In the genomic region with DNA sequence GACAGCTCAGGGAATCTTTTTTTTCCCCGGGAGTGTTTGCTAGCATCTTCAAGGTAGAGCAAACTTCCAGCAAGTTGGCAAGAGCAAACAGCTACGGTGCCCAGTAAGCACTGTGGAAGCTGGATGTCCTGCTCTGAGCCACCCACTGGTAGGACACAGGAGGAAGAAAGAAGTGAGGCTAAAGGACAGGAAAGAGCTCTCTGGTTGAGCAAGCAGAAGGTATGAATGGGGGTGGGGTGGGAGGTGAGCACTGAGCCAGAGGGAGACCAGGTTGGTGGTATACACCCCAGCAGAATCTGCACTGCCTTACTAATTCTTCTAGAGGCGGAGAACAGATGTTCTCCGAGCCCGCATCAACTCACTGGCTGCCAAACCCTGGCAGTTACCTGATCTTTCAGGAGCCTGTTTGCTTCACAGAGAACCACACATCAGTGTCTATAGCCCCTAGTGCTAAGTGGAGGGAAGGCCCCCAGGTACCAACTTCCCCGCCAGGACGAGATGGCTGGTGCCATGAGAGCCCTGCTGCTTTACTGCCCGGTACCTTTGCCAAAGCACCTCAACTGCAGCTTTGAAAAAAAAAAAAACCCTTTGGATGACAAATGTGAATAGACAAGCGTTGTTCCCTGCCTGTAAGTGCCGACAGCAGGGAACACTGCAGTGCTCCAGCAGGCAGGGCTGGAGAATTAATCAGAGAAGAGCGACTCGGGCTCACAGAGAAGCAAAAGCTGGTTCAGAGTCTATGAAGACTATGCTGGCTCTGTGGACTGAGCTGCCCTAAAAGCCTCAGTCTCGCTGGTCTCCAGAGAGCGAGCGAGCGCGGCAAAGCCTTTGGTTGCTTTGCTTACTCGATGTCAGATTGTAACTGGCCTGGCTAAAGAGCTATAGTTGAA, we compare ENCODE assay signal across 13 mouse cellular contexts. TPM values are rescaled to one million over a fixed set of nuclear protein-coding genes. Genes with fewer than 3 reads are reported as not detected.
DNase-seq lines count a peak whose midpoint lies in the region; ATAC-seq and TF ChIP-seq lines count a peak whose summit lies in the region.
"Had no signal": no experiment of that assay in that cellular context is flagged by ENCODE, and none has a peak within 500 bp of the region (broad histone marks: within the 10 kb centered on the region; RNA-seq: fewer than 3 reads in every experiment).

No protein-coding gene starts in this region.

- TF ChIP-seq POLR2A in brain, embryonic 14.5 days (IDR thresholded peaks at IDR 0.05; ENCODE audit: borderline replicate concordance, extremely low read depth, insufficient read depth, insufficient read length, poor library complexity, severe bottlenecking): no peak

- no peak overlapping the region for H3K4me2 ChIP-seq in forebrain, embryonic 13.5 days
- H3K4me2 ChIP-seq in forebrain, embryonic 16.5 days (ENCODE audit: low read length): no peak overlapping the region
- H3K4me2 ChIP-seq in hindbrain, embryonic 16.5 days (ENCODE audit: low read length): peak overlapping the region; percentile 24; the same call in 1 of the 2 replicates
- H3K4me2 ChIP-seq: heart, embryonic 15.5 days had no signal

- H3K36me3 ChIP-seq in forebrain, embryonic 13.5 days (ENCODE audit: poor library complexity, severe bottlenecking): no peaks in the 10 kb centered on the region
- H3K36me3 ChIP-seq in forebrain, embryonic 16.5 days (ENCODE audit: control insufficient read depth, insufficient read depth): no peaks in the 10 kb centered on the region
- H3K36me3 ChIP-seq in hindbrain, embryonic 16.5 days (ENCODE audit: control insufficient read depth, insufficient read depth, low read length): no peaks in the 10 kb centered on the region
- H3K36me3 ChIP-seq in heart, embryonic 10.5 days: peaks cover 19% of the 10 kb centered on the region; the same call in 1 of the 2 replicates
- H3K36me3 ChIP-seq: heart, embryonic 15.5 days had no signal

- H3K4me1 ChIP-seq in forebrain, embryonic 13.5 days: peaks cover 8% of the 10 kb centered on the region; the same call in 1 of the 2 replicates
- no peaks in the 10 kb centered on the region for H3K4me1 ChIP-seq in forebrain, embryonic 16.5 days (replicated peaks; ENCODE audit: control insufficient read depth, insufficient read depth, low read length)
- H3K4me1 ChIP-seq in hindbrain, embryonic 16.5 days (ENCODE audit: control insufficient read depth, insufficient read depth, low read depth, low read length): peaks cover 10% of the 10 kb centered on the region
- peaks cover 8% of the 10 kb centered on the region; the same call in 1 of the 2 replicates for H3K4me1 ChIP-seq in heart, embryonic 10.5 days
- H3K4me1 ChIP-seq: megakaryocyte, embryonic 14.5 days had no signal

- ATAC-seq in forebrain, embryonic 13.5 days: no peak
- no peak; the same call in 1 of the 2 replicates for ATAC-seq in forebrain, embryonic 16.5 days
- peak; percentile 77 for ATAC-seq in hindbrain, embryonic 16.5 days

- peak overlapping the region; percentile 12; the same call in 1 of the 2 replicates for H3K9ac ChIP-seq in forebrain, embryonic 13.5 days
- no peak overlapping the region for H3K9ac ChIP-seq in forebrain, embryonic 16.5 days (replicated peaks; ENCODE audit: low read depth, low read length)
- no peak overlapping the region for H3K9ac ChIP-seq in hindbrain, embryonic 16.5 days (ENCODE audit: low read depth, low read length)
- H3K9ac ChIP-seq: heart, embryonic 15.5 days had no signal

- H3K4me3 ChIP-seq in forebrain, embryonic 13.5 days: no peak overlapping the region
- no peak overlapping the region for H3K4me3 ChIP-seq in forebrain, embryonic 16.5 days (replicated peaks; ENCODE audit: low read length)
- H3K4me3 ChIP-seq in hindbrain, embryonic 16.5 days (ENCODE audit: low read length): no peak overlapping the region
- no peak overlapping the region for H3K4me3 ChIP-seq in heart, embryonic 10.5 days
- H3K4me3 ChIP-seq: heart, embryonic 15.5 days; megakaryocyte, embryonic 14.5 days had no signal

- TF ChIP-seq CTCF in brain, embryonic 14.5 days (IDR thresholded peaks at IDR 0.05; ENCODE audit: borderline replicate concordance, extremely low read depth, insufficient read depth, insufficient read length): no peak

- WGBS in forebrain, embryonic 13.5 days: 61% methylated on average over 18 of the region's 18 CpGs
- 57% methylated on average over 18 of the region's 18 CpGs for WGBS in forebrain, embryonic 16.5 days
- 48% methylated on average over 17 of the region's 18 CpGs for WGBS in hindbrain, embryonic 16.5 days
- 71% methylated on average over 18 of the region's 18 CpGs for WGBS in heart, embryonic 10.5 days

- no peaks in the 10 kb centered on the region for H3K9me3 ChIP-seq in forebrain, embryonic 13.5 days (replicated peaks)
- no peaks in the 10 kb centered on the region for H3K9me3 ChIP-seq in forebrain, embryonic 16.5 days (ENCODE audit: control insufficient read depth, low read length)
- H3K9me3 ChIP-seq in hindbrain, embryonic 16.5 days (ENCODE audit: control insufficient read depth, low read length): no peaks in the 10 kb centered on the region
- no peaks in the 10 kb centered on the region for H3K9me3 ChIP-seq in heart, embryonic 10.5 days
- H3K9me3 ChIP-seq: heart, embryonic 15.5 days; megakaryocyte, embryonic 14.5 days had no signal

- DNase-seq in brain, embryonic 14.5 days (ENCODE audit: low read depth): peak; percentile 53
- peak; percentile 51 to 71 for DNase-seq in kidney, postnatal 4 days
- DNase-seq in heart, embryonic 10.5 days (ENCODE audit: low spot score): no peak
- DNase-seq in adrenal gland, postnatal 4 days (ENCODE audit: low spot score in 2 of 2): no peak
- no peak for DNase-seq in thymus, postnatal 4 days
- DNase-seq: adrenal gland, postnatal 10 days; embryo, embryonic 11 days; layer of hippocampus, adult 9-11 months had no signal

- H3K27me3 ChIP-seq in forebrain, embryonic 13.5 days: no peaks in the 10 kb centered on the region
- no peaks in the 10 kb centered on the region for H3K27me3 ChIP-seq in forebrain, embryonic 16.5 days (replicated peaks; ENCODE audit: control insufficient read depth, insufficient read depth, low read length)
- H3K27me3 ChIP-seq in hindbrain, embryonic 16.5 days (replicated peaks; ENCODE audit: control insufficient read depth, insufficient read depth, low read length): no peaks in the 10 kb centered on the region
- no peaks in the 10 kb centered on the region for H3K27me3 ChIP-seq in heart, embryonic 10.5 days (ENCODE audit: insufficient read depth, poor library complexity, severe bottlenecking)
- H3K27me3 ChIP-seq: heart, embryonic 15.5 days; megakaryocyte, embryonic 14.5 days had no signal

- H3K27ac ChIP-seq in forebrain, embryonic 13.5 days: no peak overlapping the region; the same call in 1 of the 2 replicates
- H3K27ac ChIP-seq in forebrain, embryonic 16.5 days (ENCODE audit: low read length): no peak overlapping the region
- H3K27ac ChIP-seq in hindbrain, embryonic 16.5 days (ENCODE audit: low read depth, low read length): peak overlapping the region; percentile 9; the same call in 1 of the 2 replicates
- no peak overlapping the region for H3K27ac ChIP-seq in heart, embryonic 10.5 days
- H3K27ac ChIP-seq: heart, embryonic 15.5 days had no signal

RNA-seq across cellular contexts. Expression of a gene that starts 59.8 kb away (rescaled TPM):
- 48.0 and 50.3 TPM in 2 replicates for polyA plus RNA-seq in forebrain, embryonic 13.5 days (2015; fragmentation: Nextera tagmentation; extraction: Ambion mirVana)
- polyA plus RNA-seq in forebrain, embryonic 16.5 days (2015; fragmentation: Nextera tagmentation; extraction: Ambion mirVana): 41.8 and 44.2 TPM in 2 replicates
- 17.0 and 22.6 TPM in 2 replicates for polyA plus RNA-seq in brain, embryonic 14.5 days (2012; rRNA removed)
- 37.3 and 38.3 TPM in 2 replicates for polyA plus RNA-seq in hindbrain, embryonic 16.5 days (2015; fragmentation: Nextera tagmentation; extraction: Ambion mirVana)
- 31.2 and 32.8 TPM in 2 replicates for polyA plus RNA-seq in heart, embryonic 10.5 days (2016; fragmentation: Nextera tagmentation; extraction: Ambion mirVana)
- total RNA-seq in adrenal gland, postnatal 4 days (2021): 10 to 100 TPM; 27.8 to 29.3 TPM

Comparison
In these comparisons a context has a peak if more than half of its experiments do, and no peak if none do; other contexts are left out.
1. DNase-seq: peak in brain, embryonic 14.5 days (single experiment) and kidney, postnatal 4 days (2 of 2); none in heart, embryonic 10.5 days (single experiment), adrenal gland, postnatal 4 days (0 of 2) and thymus, postnatal 4 days (single experiment).